Mouse (Mus musculus) limb, embryonic 11.5 days (tissue): ENCODE results near the gene Asic1. TPM values are rescaled to one million over a fixed set of nuclear protein-coding genes. Genes with fewer than 3 reads are reported as not detected.

Experiments used
- ATAC-seq: fragments of 200-750 bp; cut with Nextera tagmentation; 2 replicates; pipeline ENCODE4 v1.8.0; 2017; ENCODE audit warnings: low read depth; ENCODE audit not compliant: insufficient number of reproducible peaks, low FRiP score, low TSS enrichment
- DNase-seq: peaks from one replicate; pipeline ENCODE4 v3.0.0-alpha.2; 2015; ENCODE audit warnings: low spot score
- H3K27ac ChIP-seq: fragments of 300-500 bp; sonication (generic); replicated peaks from 2 replicates; pipeline ENCODE4 v1.5.1; 2014; ENCODE audit warnings: low read depth, mild to moderate bottlenecking, low read length
- H3K27me3 ChIP-seq: fragments of 300-500 bp; sonication (generic); 2 replicates; pipeline ENCODE4 v1.6.1; 2014; ENCODE audit warnings: mild to moderate bottlenecking, low read length, mixed read lengths; ENCODE audit not compliant: control insufficient read depth, insufficient read depth
- H3K36me3 ChIP-seq: fragments of 300-500 bp; sonication (generic); 2 replicates; pipeline ENCODE4 v1.6.1; 2014; ENCODE audit warnings: mild to moderate bottlenecking, low read length, moderate library complexity, mixed read lengths; ENCODE audit not compliant: control insufficient read depth, insufficient read depth
- H3K4me1 ChIP-seq: fragments of 300-500 bp; sonication (generic); 2 replicates; pipeline ENCODE4 v1.6.1; 2014; ENCODE audit warnings: low read length, mixed read lengths; ENCODE audit not compliant: control insufficient read depth, insufficient read depth
- H3K4me2 ChIP-seq: fragments of 300-500 bp; sonication (generic); 2 replicates; pipeline ENCODE4 v1.6.1; 2014; ENCODE audit warnings: low read depth, mild to moderate bottlenecking, moderate library complexity; ENCODE audit not compliant: severe bottlenecking
- H3K4me3 ChIP-seq: fragments of 300-500 bp; sonication (generic); 2 replicates; pipeline ENCODE4 v1.5.1; 2014; ENCODE audit warnings: low read depth, low read length
- H3K9ac ChIP-seq: fragments of 300-500 bp; sonication (generic); 2 replicates; pipeline ENCODE4 v1.6.1; 2014; ENCODE audit warnings: mild to moderate bottlenecking, low read length
- H3K9me3 ChIP-seq: fragments of 300-500 bp; sonication (generic); 2 replicates; pipeline ENCODE4 v1.6.1; 2016; ENCODE audit warnings: low read length; ENCODE audit not compliant: control insufficient read depth
- WGBS: fragments of 180-500 bp; shearing (Covaris S2); extraction: QIAGEN DNeasy Blood & Tissue Kit; methylation state at CpG from one replicate; pipeline ENCODE4 v1.1.7; 2014; 5-methylcytosine and 5-hydroxymethylcytosine counted together
- polyA plus RNA-seq: library from polyadenylated mRNA; unstranded; fragments of >200 nt; fragmentation: Nextera tagmentation; extraction: Ambion mirVana; gene quantifications from 2 replicates; pipeline ENCODE4 v1.2.1, GENCODE M21; 2014

The Asic1 gene
- polyA plus RNA-seq, 1 experiment from 2014 or later, result 0.64 TPM

DNA sequence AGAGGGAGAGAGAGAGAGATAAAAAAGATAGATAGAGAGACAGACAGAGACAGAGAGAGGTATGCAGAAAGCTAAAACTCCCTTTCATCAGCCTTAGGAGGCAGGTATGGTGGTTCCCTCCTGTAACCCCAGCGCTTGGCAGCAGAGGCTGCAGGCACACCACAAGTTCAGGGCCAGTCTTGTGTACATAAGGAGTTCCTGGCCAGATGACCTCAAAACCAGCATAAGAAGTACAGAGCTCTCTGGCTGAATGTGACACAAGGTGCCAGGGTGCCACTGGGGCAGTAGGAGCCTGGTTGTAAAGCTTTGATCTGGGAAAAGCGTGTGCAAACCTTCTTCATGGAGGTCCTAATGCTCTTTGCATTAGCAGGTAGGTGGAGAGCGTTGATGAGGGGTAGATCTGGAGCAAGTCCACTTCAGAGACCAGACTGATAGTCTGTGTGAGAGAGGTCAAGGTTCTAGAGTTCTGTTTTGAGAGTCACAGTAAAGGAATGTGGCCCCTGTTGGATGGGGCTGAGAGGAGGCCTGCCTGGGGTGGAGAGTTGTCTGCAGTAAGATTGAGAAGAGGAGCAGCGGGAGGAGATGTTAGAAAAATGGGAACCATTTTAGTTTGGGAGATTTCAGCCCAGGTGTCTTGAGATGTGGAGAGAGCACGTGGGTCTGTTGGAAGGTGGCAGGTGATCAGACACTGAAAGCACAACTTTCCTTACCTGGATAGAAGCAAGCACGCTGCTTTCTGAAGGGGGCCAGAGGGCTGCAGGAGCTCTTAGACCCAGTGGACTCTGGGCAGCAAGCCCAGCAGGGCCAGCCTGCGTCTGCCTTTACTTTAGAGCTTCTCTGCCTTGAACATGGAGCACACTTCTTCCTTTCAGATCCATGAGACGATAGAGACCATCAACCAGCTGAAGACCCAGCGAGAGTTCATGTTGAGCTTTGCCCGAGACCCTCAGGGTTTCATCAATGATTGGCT, 40.3 kb downstream of the Asic1 start:
- ATAC-seq (no peak), DNase-seq (no peak)
- WGBS, result 91% methylated on average over 10 of the region's 10 CpGs
- Histone ChIP-seq H3K27ac (no peak overlapping the region), H3K4me1 (no peaks in the 10 kb centered on the region), H3K4me3 (no peak overlapping the region), H3K27me3 (no peaks in the 10 kb centered on the region), H3K9me3 (no peaks in the 10 kb centered on the region), H3K9ac (no peak overlapping the region), H3K4me2 (no peak overlapping the region), H3K36me3 (peaks cover 51% of the 10 kb centered on the region)

DNA sequence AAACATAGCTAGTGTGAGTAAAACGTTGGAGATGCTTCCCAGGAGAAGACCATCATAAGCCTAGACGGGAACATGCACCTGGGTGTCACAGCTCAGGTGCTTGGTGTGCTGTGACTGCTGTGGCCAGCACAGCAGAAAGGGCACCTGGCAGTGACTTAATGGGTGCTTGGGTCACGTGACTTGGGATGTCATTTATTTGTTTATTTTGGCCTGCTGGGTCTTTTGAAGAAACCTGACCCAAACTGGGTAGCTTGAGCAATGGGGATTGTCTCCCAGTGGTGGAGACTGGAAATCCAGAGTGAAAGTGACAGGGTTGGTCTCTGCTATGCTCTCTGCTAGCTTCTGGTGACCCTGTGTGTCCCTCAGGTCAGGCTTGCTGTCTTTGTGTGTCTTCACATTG, 41.3 kb downstream of the Asic1 start:
- Histone ChIP-seq H3K27ac (no peak overlapping the region), H3K36me3 (peaks cover 47% of the 10 kb centered on the region), H3K4me1 (no peaks in the 10 kb centered on the region), H3K9me3 (no peaks in the 10 kb centered on the region), H3K27me3 (no peaks in the 10 kb centered on the region), H3K4me2 (no peak overlapping the region), H3K4me3 (no peak overlapping the region), H3K9ac (no peak overlapping the region)
- ATAC-seq (no peak), DNase-seq (no peak)
- WGBS, result 70% methylated on average over 3 of the region's 3 CpGs

DNA sequence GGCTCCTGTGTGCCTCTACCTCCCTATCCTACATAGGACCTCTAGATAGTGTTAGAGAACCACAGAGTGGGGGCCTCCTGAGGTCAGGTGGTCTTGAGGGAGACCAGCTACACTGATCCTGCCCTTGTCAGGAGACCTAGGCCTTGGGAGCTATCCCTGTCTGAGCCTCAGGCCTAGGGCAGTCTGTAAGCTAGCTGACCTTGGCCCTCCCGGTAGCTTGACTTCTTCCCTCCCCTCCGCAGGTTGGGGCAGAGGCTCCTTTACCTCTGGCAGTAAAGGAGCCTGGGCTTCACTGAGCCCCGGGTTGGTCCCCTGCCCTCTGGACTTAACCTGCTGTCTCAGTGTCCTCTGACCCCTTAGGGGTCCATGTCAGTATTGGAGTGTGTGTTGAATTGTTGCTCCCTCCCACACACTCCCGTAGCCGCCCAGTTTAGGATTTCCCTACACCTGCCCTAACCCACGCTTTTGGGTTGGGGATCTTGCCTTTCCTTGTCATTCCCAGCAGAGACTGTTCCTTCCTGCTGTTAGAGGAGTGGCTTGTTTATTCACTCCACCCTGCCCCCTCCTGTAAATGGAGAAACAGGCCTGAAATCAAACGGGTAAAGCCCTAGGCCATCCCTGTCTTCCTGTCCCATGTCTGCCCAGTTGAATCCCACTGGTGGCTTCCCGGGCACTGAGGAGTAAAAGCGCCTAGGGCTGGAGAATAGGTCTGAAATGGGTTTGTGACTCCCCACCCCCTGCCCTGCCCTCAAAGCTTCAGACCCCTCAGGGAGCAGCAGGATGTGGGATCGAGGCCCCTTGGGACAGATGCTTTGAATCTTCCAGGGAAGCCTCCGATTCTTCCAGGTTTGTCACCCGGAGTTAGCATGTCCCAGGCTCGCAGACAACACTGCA, 42.7 kb downstream of the Asic1 start:
- Histone ChIP-seq H3K9me3 (no peaks in the 10 kb centered on the region), H3K4me1 (no peaks in the 10 kb centered on the region), H3K4me2 (no peak overlapping the region), H3K4me3 (no peak overlapping the region), H3K36me3 (peaks cover 39% of the 10 kb centered on the region), H3K27me3 (no peaks in the 10 kb centered on the region), H3K27ac (no peak overlapping the region), H3K9ac (no peak overlapping the region)
- ATAC-seq, result no peak
- DNase-seq, result no peak
- 78% methylated on average over 13 of the region's 13 CpGs for WGBS

DNA sequence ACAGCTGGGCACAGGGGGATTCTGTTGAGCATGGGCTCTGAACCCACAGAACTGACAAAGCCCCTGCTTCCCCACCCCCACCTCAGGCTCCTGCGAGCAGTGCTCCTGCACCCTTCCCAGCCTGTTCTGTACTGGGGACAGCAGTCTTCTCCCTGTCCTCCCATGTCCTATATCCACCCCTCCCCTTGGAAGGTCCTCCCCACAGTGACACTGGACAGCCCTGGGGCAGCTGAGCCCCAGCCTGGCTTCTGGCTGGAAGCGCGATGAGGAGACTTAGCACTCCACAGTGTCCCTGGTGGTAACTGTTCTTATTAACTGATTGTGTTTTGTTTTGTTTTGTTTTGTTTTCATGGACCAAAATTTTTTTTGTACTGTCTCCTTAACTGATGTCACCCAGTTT, 43.4 kb downstream of the Asic1 start:
- H3K9me3 ChIP-seq, result no peaks in the 10 kb centered on the region

DNA sequence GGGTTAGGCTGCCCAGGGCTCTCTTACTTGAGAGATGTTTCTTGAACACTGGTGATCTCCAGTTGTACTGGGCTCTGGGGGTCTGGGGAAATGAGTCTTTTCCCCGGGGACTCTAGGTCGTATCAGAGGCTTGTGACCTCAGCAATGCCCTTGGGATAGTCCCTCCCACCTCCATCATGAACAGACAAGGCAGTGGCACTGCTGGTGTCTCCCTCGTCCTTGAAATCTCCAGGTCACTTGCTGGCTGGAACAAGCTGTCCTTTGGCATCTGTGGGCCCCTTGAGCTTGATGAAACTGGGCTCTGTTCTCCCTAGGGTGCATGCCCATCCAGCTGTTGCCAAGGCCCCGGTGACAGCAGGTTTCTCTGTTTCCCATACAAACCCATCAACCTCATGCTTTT, 44.0 kb downstream of the Asic1 start:
- WGBS, result 80% methylated on average over 4 of the region's 4 CpGs
- Histone ChIP-seq H3K36me3 (peaks cover 29% of the 10 kb centered on the region), H3K4me2 (no peak overlapping the region), H3K4me1 (no peaks in the 10 kb centered on the region), H3K9me3 (no peaks in the 10 kb centered on the region), H3K4me3 (no peak overlapping the region), H3K27ac (no peak overlapping the region), H3K27me3 (no peaks in the 10 kb centered on the region), H3K9ac (no peak overlapping the region)
- no peak for DNase-seq
- no peak for ATAC-seq

More for the DNA sequence above, 43.4 kb downstream of the Asic1 start:
- Histone ChIP-seq H3K27me3 (no peaks in the 10 kb centered on the region), H3K36me3 (peaks cover 35% of the 10 kb centered on the region), H3K9ac (no peak overlapping the region), H3K4me3 (no peak overlapping the region), H3K27ac (no peak overlapping the region), H3K4me2 (no peak overlapping the region), H3K4me1 (no peaks in the 10 kb centered on the region)
- DNase-seq (no peak), ATAC-seq (no peak)
- WGBS, result 96% methylated on average over 3 of the region's 3 CpGs

DNA sequence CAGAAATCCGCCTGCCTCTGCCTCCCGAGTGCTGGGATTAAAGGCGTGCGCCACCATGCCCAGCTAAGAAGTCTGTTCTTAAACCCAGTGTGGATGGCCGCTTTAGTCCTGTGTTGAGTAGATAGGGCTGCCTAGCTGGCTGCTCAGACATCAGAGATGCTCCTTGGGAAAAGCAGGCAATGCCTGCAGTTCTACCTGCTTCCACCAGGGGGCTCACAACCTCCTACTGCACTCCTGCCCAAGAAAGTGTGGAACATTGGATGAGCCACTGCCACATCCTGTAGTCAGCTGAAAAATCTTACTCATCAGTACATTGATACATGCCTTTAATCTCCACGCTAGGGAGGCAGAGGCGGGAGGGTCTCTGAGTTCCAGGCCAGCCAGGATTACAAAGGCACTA, 44.7 kb downstream of the Asic1 start:
- H3K4me1 ChIP-seq, result no peaks in the 10 kb centered on the region
- peaks cover 23% of the 10 kb centered on the region; the same call in 1 of the 2 replicates for H3K36me3 ChIP-seq
- WGBS, result 52% methylated on average over 7 of the region's 7 CpGs
- no peak overlapping the region for H3K9ac ChIP-seq
- DNase-seq (peak; percentile 81), ATAC-seq (no peak)
- H3K27ac ChIP-seq, result no peak overlapping the region
- no peaks in the 10 kb centered on the region for H3K9me3 ChIP-seq
- H3K4me3 ChIP-seq, result no peak overlapping the region
- H3K27me3 ChIP-seq, result no peaks in the 10 kb centered on the region
- no peak overlapping the region for H3K4me2 ChIP-seq

DNA sequence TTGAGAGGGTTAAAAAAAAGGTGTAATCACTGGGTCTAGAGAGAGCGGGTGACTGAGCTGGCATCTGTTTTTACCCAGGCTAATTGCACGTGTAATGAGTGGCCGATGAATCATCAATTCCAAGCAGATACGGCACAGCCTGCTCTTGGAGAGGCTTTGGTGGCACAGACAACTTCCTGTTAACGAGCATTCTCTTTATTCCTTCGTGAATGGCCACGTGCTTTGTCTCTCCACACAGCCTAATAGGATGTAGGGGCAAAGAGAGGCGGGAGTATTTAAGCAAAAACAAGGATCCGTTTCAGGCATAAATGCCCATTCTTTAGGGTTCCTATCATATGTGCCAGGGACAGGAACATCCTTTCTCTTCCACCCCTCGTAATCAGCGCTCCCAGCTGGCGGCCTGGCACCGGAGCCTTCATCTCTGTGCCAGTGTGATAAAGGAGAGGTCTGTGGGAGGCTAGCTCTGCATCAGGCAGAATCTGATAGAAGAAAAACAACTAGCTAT, 45.2 kb downstream of the Asic1 start:
- Histone ChIP-seq H3K9ac (no peak overlapping the region), H3K9me3 (no peaks in the 10 kb centered on the region), H3K27ac (no peak overlapping the region), H3K36me3 (peaks cover 20% of the 10 kb centered on the region; the same call in 1 of the 2 replicates), H3K4me1 (no peaks in the 10 kb centered on the region), H3K27me3 (no peaks in the 10 kb centered on the region), H3K4me2 (no peak overlapping the region), H3K4me3 (no peak overlapping the region)
- ATAC-seq (no peak), DNase-seq (no peak)
- 80% methylated on average over 13 of the region's 13 CpGs for WGBS
